Mouse (Mus musculus): ENCODE results near the gene Cd79a. TPM values are rescaled to one million over a fixed set of nuclear protein-coding genes. Genes with fewer than 3 reads are reported as not detected.

Cd79a gene
- polyA plus RNA-seq, 1 experiment, result 0.50 TPM

- Histone ChIP-seq H3K4me1 (peaks cover 39% of the 10 kb centered on the region), H3K27me3 (replicated peaks) (peaks cover 98% of the 10 kb centered on the region), H3K36me3 (replicated peaks; ENCODE audit: low read length) (no peaks in the 10 kb centered on the region), H3K9me3 (no peaks in the 10 kb centered on the region), H3K4me3 (replicated peaks) (peak overlapping the region; percentile 38)
- TF ChIP-seq FLI1 (IDR thresholded peaks at IDR 0.05; ENCODE audit: low read length) (no peak), GATA1 (IDR thresholded peaks at IDR 0.05; ENCODE audit: borderline replicate concordance, low read length) (no peak)
Observed at GRCm38 (mm10) chr7:24949958-24950623, 52.9 kb downstream of the Cd79a start.

Other genes with a start within 250 kb of the Cd79a start
- not detected in 2 replicates for gene Tex101, start 220.7 kb upstream of the Cd79a start, polyA plus RNA-seq (2012; ENCODE audit: insufficient read depth, low replicate concordance)
- not detected in 2 replicates for gene BC049730, start 188.1 kb upstream of the Cd79a start, polyA plus RNA-seq (2012; ENCODE audit: insufficient read depth, low replicate concordance)
- gene Gm4763, start 170.5 kb upstream of the Cd79a start, polyA plus RNA-seq (2012; ENCODE audit: insufficient read depth, low replicate concordance), result not detected in 2 replicates
- gene Cd177, start 137.1 kb upstream of the Cd79a start, polyA plus RNA-seq (2012; ENCODE audit: insufficient read depth, low replicate concordance), result 0.27 TPM in 1 of 2 replicates, not detected in the other
- 0.35 TPM in 1 of 2 replicates, not detected in the other for gene Ceacam10, start 120.2 kb upstream of the Cd79a start, polyA plus RNA-seq (2012; ENCODE audit: insufficient read depth, low replicate concordance)
- 23.1 and 70.1 TPM in 2 replicates for gene Gm9844, start 35.2 kb upstream of the Cd79a start, polyA plus RNA-seq (2012; ENCODE audit: insufficient read depth, low replicate concordance)
- gene Lypd4, start 27.4 kb upstream of the Cd79a start, polyA plus RNA-seq (2012; ENCODE audit: insufficient read depth, low replicate concordance), result not detected in 2 replicates
- gene Dmrtc2, start 27.3 kb upstream of the Cd79a start, polyA plus RNA-seq (2012; ENCODE audit: insufficient read depth, low replicate concordance), result not detected in 2 replicates
- gene Rps19, start 13.0 kb upstream of the Cd79a start, polyA plus RNA-seq (2012; ENCODE audit: insufficient read depth, low replicate concordance), result 171 and 2,463 TPM in 2 replicates
- gene Arhgef1, start 5.5 kb downstream of the Cd79a start, polyA plus RNA-seq (2012; ENCODE audit: insufficient read depth, low replicate concordance), result 136 and 219 TPM in 2 replicates
- gene Gm4881, start 47.1 kb downstream of the Cd79a start, polyA plus RNA-seq (2012; ENCODE audit: insufficient read depth, low replicate concordance), result 0.37 TPM in 1 of 2 replicates, not detected in the other
- 475 and 509 TPM in 2 replicates for gene Rabac1, start 75.4 kb downstream of the Cd79a start, polyA plus RNA-seq (2012; ENCODE audit: insufficient read depth, low replicate concordance)
- 7.5 and 25.7 TPM in 2 replicates for gene Atp1a3, start 108.6 kb downstream of the Cd79a start, polyA plus RNA-seq (2012; ENCODE audit: insufficient read depth, low replicate concordance)
- gene Grik5, start 175.0 kb downstream of the Cd79a start, polyA plus RNA-seq (2012; ENCODE audit: insufficient read depth, low replicate concordance), result 6.5 and 20.1 TPM in 2 replicates
- gene Zfp574, start 175.2 kb downstream of the Cd79a start, polyA plus RNA-seq (2012; ENCODE audit: insufficient read depth, low replicate concordance), result 21.6 and 42.6 TPM in 2 replicates

Measured in megakaryocyte, embryonic 14.5 days (primary cell).